Mouse (Mus musculus): Measurements from ENCODE around the gene Tmem150a.

DNA sequence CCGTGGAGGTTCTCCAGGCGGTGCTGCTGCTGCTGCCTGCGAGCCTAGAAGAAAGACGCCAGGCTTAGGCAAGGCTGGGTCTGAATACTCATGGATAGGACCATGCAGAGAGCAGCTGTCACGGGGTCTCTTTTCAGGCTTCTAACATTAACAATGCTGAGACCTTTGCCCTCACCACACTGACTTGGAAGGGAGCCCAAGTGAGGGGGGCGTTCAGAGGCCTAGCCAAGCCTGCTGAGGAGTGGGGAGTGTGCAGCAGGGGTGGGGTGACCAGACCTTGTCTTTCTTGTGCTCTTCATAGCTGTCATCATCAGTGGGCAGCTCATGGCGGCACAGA is 5.3 kb downstream of the Tmem150a start:
- TF ChIP-seq EP300 (IDR thresholded peaks at IDR 0.05; ENCODE audit: insufficient read depth, low read depth, low read length) (no peak), POLR2A (IDR thresholded peaks at IDR 0.05; ENCODE audit: insufficient read depth, low read length) (no peak), CTCF (IDR thresholded peaks at IDR 0.05; ENCODE audit: low read depth, low read length) (no peak)
